Mouse (Mus musculus) embryonic fibroblast, embryonic 13.5 days (primary cell): ENCODE results near the gene St3gal6.

Source experiments
- CTCF ChIP-seq: IDR thresholded peaks from 2 replicates; pipeline ENCODE4 v1.5.1; 2011; ENCODE audit warnings: mild to moderate bottlenecking, control low read depth, low read length, moderate library complexity, borderline replicate concordance; ENCODE audit not compliant: insufficient read depth
- POLR2A ChIP-seq: IDR thresholded peaks from 2 replicates; pipeline ENCODE4 v1.6.1; 2011; ENCODE audit warnings: low read depth, mild to moderate bottlenecking, control low read depth, low read length, moderate library complexity

DNA sequence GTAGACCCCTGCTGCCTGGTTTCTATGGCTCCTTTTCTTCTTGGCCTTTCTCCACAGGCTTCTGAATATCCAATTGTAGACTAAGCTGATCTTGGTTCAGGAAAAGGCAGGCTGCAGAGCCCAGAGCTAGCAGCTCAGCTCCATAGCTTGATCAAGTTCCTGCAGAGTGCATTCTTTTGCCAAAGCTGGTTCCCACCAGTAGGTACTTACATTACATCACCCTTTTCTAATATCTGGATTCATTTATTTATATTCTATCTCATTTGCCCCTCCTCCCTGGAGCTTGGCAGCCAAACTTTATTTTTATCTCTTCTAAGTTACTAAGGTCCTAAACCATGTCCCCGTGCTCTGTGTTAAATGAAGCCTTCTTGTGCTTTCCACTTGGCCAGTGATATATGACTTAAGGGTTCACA is 24.9 kb downstream of the St3gal6 start:
- TF ChIP-seq CTCF (no peak), POLR2A (no peak)
